Mouse (Mus musculus) E14TG2a.4 (cell line): ENCODE measurements around the gene Ptafr.

ENCODE experiments used
- H3K27me3 ChIP-seq: 2 replicates; pipeline ENCODE4 v1.6.1; 2014; ENCODE audit warnings: low read length, control low read depth; ENCODE audit not compliant: insufficient read depth
- H3K36me3 ChIP-seq: 2 replicates; pipeline ENCODE4 v1.6.1; 2014; ENCODE audit warnings: low read length, control low read depth; ENCODE audit not compliant: insufficient read depth
- H3K4me1 ChIP-seq: replicated peaks from 2 replicates; pipeline ENCODE4 v1.6.1; 2014; ENCODE audit warnings: low read depth, low read length, control low read depth
- H3K4me3 ChIP-seq: replicated peaks from 2 replicates; pipeline ENCODE4 v1.5.1; 2014; ENCODE audit warnings: mild to moderate bottlenecking, low read length
- H3K9me3 ChIP-seq: 2 replicates; pipeline ENCODE4 v1.6.1; 2014; ENCODE audit warnings: low read length, control low read depth
- CTCF ChIP-seq: conservative IDR thresholded peaks from 2 replicates; pipeline ENCODE4 v1.5.1; 2014; ENCODE audit warnings: low read length
- NANOG ChIP-seq: IDR thresholded peaks from 2 replicates; pipeline ENCODE4 v1.6.1; 2014; ENCODE audit warnings: borderline replicate concordance, low read length, mixed read lengths
- POU5F1 ChIP-seq: IDR thresholded peaks from 2 replicates; pipeline ENCODE4 v1.6.1; 2014; ENCODE audit warnings: low read length, borderline replicate concordance

The Ptafr gene

DNA sequence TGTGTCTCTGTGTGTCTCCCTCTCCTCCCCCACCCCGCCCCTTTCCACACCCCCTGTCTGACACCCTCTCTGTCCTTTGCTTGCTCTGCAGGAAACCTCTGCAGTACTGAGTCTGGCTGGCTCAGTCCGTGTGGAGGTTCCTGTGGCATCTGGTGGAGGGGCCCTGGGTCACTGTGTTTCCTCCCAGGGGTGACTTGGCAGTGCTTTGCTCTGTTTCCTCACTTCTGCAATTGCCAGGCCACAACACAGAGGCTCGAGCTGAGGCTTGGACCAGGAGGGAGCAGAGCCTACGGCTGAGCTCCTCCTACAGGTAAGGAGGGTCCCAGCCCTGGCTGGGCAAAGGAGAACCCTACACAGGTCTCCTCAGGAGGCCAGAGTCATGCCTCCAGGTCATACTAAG, at the start of gene Ptafr:
Gene Ptafr, plus strand, starts transcription at position 103 of the 400 bp plus-strand sequence.
- H3K4me1 ChIP-seq: peaks cover 36% of the 10 kb centered on the region
- no peaks in the 10 kb centered on the region for H3K36me3 ChIP-seq
- no peak within 1 kb of the TSS for H3K4me3 ChIP-seq
- H3K27me3 ChIP-seq: 0 out of 2 replicates have a peak, but pooled peaks cover 6% of the 10 kb centered on the region
- no peaks in the 10 kb centered on the region for H3K9me3 ChIP-seq
- TF ChIP-seq CTCF (no peak), NANOG (no peak), POU5F1 (no peak)

GRCm38 (mm10) chr4:132514555-132515135, 49.2 kb upstream of the Ptafr start:
- no peaks in the 10 kb centered on the region for H3K27me3 ChIP-seq
- peaks cover 63% of the 10 kb centered on the region for H3K4me1 ChIP-seq
- H3K36me3 ChIP-seq: no peaks in the 10 kb centered on the region
- TF ChIP-seq CTCF (peak; percentile 89), POU5F1 (no peak), NANOG (no peak)
- H3K9me3 ChIP-seq: no peaks in the 10 kb centered on the region
- peak overlapping the region; percentile 77 for H3K4me3 ChIP-seq

DNA sequence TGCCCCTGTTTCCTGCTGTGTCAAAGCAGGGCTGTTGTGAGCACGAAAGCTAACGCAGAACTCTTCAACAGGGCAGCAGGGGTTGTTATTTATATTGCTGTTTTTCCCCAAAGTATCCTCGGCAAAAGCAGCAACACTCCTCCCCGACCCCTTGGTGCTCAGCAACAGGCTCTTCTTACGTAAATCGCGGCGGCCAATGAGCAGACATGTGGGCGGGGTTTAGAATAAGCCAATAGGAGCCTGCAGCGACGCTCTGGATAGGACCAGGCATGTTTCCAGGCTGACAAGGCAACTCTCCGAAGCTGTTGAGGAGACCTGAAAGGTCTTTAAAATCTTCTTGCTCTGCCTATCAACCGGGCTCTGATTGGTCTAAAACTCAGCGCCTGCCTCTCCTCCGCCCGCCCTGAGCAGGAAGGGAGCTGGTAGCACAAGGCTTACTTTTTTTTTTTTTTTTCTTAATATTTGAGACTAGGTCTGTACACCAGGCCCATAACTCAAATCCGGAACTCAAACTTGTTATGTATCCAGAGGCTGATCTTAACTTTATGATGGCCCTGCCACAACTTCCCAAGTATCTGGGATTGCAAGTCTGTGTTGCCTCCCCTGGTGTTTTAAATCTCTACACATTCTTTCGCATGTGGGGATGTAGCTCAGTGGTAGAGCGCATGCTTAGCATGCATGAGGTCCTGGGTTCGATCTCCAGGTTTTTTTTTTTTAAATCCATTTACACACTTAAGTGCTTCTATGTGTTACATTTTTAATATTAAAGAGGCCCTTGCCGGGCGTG, 48.3 kb upstream of the Ptafr start:
- H3K36me3 ChIP-seq: no peaks in the 10 kb centered on the region
- no peaks in the 10 kb centered on the region for H3K9me3 ChIP-seq
- peak overlapping the region; percentile 77 for H3K4me3 ChIP-seq
- TF ChIP-seq POU5F1 (no peak), NANOG (no peak), CTCF (no peak)
- H3K27me3 ChIP-seq: no peaks in the 10 kb centered on the region
- peaks cover 62% of the 10 kb centered on the region for H3K4me1 ChIP-seq

- H3K36me3 ChIP-seq: no peaks in the 10 kb centered on the region
- no peaks in the 10 kb centered on the region for H3K9me3 ChIP-seq
- H3K27me3 ChIP-seq: no peaks in the 10 kb centered on the region
- TF ChIP-seq POU5F1 (no peak), NANOG (no peak), CTCF (no peak)
- peaks cover 53% of the 10 kb centered on the region for H3K4me1 ChIP-seq
- no peak overlapping the region for H3K4me3 ChIP-seq
Measured at GRCm38 (mm10) chr4:132518066-132518465, 45.8 kb upstream of the Ptafr start.

DNA sequence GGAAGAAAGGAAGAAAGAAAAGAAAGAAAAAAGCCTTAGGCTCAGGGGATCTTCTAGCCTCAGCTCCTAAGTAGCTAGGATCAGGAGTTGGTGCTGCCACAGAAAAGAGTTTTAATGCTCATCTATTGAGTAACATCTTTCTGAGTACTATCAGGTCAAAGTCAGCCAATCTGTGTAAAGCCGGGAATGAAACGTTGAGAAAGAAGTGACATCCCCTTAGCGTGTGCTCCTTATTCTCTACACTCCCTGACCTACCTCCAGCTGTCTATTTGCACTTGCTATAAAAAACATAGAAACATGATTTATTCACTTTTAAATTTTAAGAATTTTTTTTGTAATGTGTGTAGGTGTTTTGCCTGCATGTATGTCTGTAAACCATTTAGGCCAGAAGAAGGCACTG, 44.7 kb upstream of the Ptafr start:
- peaks cover 52% of the 10 kb centered on the region for H3K4me1 ChIP-seq
- H3K27me3 ChIP-seq: no peaks in the 10 kb centered on the region
- H3K36me3 ChIP-seq: no peaks in the 10 kb centered on the region
- no peaks in the 10 kb centered on the region for H3K9me3 ChIP-seq
- H3K4me3 ChIP-seq: no peak overlapping the region
- TF ChIP-seq NANOG (no peak), POU5F1 (no peak), CTCF (no peak)

- Histone ChIP-seq H3K4me3 (peak overlapping the region; percentile 67), H3K36me3 (peaks cover 13% of the 10 kb centered on the region), H3K4me1 (peaks cover 59% of the 10 kb centered on the region), H3K9me3 (no peaks in the 10 kb centered on the region), H3K27me3 (no peaks in the 10 kb centered on the region)
- no peak for TF ChIP-seq NANOG
- TF ChIP-seq POU5F1: no peak
- TF ChIP-seq CTCF: no peak
Measured at GRCm38 (mm10) chr4:132524321-132524741, 39.5 kb upstream of the Ptafr start.

- Histone ChIP-seq H3K4me1 (peaks cover 64% of the 10 kb centered on the region), H3K36me3 (peaks cover 18% of the 10 kb centered on the region), H3K27me3 (no peaks in the 10 kb centered on the region), H3K4me3 (peak overlapping the region; percentile 67), H3K9me3 (no peaks in the 10 kb centered on the region)
- TF ChIP-seq POU5F1 (no peak), NANOG (no peak), CTCF (no peak)
Measured at GRCm38 (mm10) chr4:132524808-132525207, 39.1 kb upstream of the Ptafr start.

DNA sequence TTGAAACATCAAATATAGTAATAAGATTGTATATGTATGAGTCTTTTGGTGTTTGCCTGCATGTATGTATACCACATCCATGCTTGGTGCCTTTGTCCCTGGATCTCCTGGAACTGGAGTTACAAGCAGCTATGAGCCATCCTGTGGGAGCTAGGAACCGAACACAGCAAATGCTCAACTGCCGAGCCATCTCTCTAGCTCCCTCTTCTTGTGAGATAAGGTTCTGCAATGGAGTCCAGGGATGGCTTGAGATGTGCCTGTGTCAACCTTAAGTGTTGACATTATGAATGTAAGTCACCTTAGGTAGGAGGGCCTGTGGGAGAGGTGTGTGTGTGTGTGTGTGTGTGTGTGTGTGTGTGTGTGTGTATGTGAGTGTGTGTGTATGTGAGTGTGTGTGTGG, 37.2 kb upstream of the Ptafr start:
- H3K4me3 ChIP-seq: no peak overlapping the region
- H3K27me3 ChIP-seq: no peaks in the 10 kb centered on the region
- H3K4me1 ChIP-seq: peaks cover 82% of the 10 kb centered on the region
- TF ChIP-seq POU5F1: no peak
- no peak for TF ChIP-seq NANOG
- peak; percentile 75 for TF ChIP-seq CTCF
- H3K9me3 ChIP-seq: no peaks in the 10 kb centered on the region
- H3K36me3 ChIP-seq: peaks cover 36% of the 10 kb centered on the region
